In the genomic region with DNA sequence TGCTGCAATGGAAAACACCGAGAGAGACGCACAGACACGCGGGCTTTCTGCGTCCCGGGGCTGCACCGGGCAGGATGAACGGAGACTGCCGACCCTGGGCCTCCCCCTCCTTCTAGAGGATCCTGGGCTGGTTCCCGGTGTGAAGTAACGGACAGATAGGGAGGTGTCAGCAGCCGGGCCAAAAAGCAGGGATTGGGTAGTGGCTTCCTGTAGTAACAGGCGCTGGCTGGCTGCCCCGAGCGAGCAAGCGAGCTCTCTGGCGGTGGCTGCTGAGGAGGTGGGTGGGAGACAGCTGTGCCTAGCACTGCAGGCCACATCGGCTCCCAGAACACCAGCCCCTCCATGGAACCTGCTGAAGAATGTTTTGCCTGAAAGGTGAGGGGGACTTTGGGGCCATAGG, we compare ENCODE assay signal across 8 mouse cellular contexts.
DNase-seq lines count a peak whose midpoint lies in the region; ATAC-seq and TF ChIP-seq lines count a peak whose summit lies in the region.

No protein-coding gene starts in this region.

- no peak for TF ChIP-seq CTCF in E14TG2a.4 (conservative IDR thresholded peaks at IDR 0.05; ENCODE audit: low read length)

- H3K27ac ChIP-seq in hindbrain, embryonic 10.5 days, result peak overlapping the region; percentile 86
- peak overlapping the region; percentile 76 for H3K27ac ChIP-seq in lung, embryonic 16.5 days (ENCODE audit: low read length)

- H3K4me2 ChIP-seq in lung, embryonic 16.5 days (ENCODE audit: low read depth, low read length), result peak overlapping the region; percentile 60

- WGBS in hindbrain, embryonic 10.5 days, result 4% methylated on average over 18 of the region's 18 CpGs
- 10% methylated on average over 18 of the region's 18 CpGs for WGBS in lung, embryonic 16.5 days

- H3K4me3 ChIP-seq in E14TG2a.4 (replicated peaks; ENCODE audit: low read length), result peak overlapping the region; percentile 65
- peak overlapping the region; percentile 43 for H3K4me3 ChIP-seq in hindbrain, embryonic 10.5 days
- H3K4me3 ChIP-seq in lung, embryonic 16.5 days (ENCODE audit: low read length), result peak overlapping the region; percentile 42

- H3K9ac ChIP-seq in lung, embryonic 16.5 days (ENCODE audit: low read length), result peak overlapping the region; percentile 48

- ATAC-seq in lung, embryonic 16.5 days (ENCODE audit: low read depth), result peak; percentile 88

- peaks cover 9% of the 10 kb centered on the region for H3K9me3 ChIP-seq in E14TG2a.4 (ENCODE audit: low read length)
- peaks cover 18% of the 10 kb centered on the region for H3K9me3 ChIP-seq in hindbrain, embryonic 10.5 days
- no peaks in the 10 kb centered on the region for H3K9me3 ChIP-seq in lung, embryonic 16.5 days (ENCODE audit: control insufficient read depth, low read length)

- no peaks in the 10 kb centered on the region for H3K27me3 ChIP-seq in E14TG2a.4 (ENCODE audit: insufficient read depth, low read length)
- H3K27me3 ChIP-seq in hindbrain, embryonic 10.5 days (ENCODE audit: insufficient read depth, poor library complexity, severe bottlenecking), result no peaks in the 10 kb centered on the region
- no peaks in the 10 kb centered on the region for H3K27me3 ChIP-seq in lung, embryonic 16.5 days (ENCODE audit: control insufficient read depth, insufficient read depth, low read depth, low read length)

- H3K4me1 ChIP-seq in E14TG2a.4 (replicated peaks; ENCODE audit: low read depth, low read length), result peaks cover 51% of the 10 kb centered on the region
- H3K4me1 ChIP-seq in hindbrain, embryonic 10.5 days (replicated peaks), result peaks cover 47% of the 10 kb centered on the region
- H3K4me1 ChIP-seq in lung, embryonic 16.5 days (replicated peaks; ENCODE audit: control insufficient read depth, insufficient read depth, low read length), result peaks cover 10% of the 10 kb centered on the region

- peak; percentile 46 for DNase-seq in cerebellum, adult 9-11 months
- peak; percentile 32 to 52 for DNase-seq in frontal cortex, postnatal 10 days (ENCODE audit: low spot score in 2 of 2)
- DNase-seq in hindbrain, embryonic 10.5 days (ENCODE audit: low spot score), result peak; percentile 54
- DNase-seq in layer of hippocampus, postnatal 10 days (ENCODE audit: low spot score in 2 of 2), result peak; percentile 63 to 69
- peak; percentile 69 for DNase-seq in ovary, adult 18-20 months (ENCODE audit: low spot score)
- peak; percentile 45 for DNase-seq in urinary bladder, adult 2 months (ENCODE audit: low spot score)

- H3K36me3 ChIP-seq in E14TG2a.4 (ENCODE audit: insufficient read depth, low read length), result no peaks in the 10 kb centered on the region
- H3K36me3 ChIP-seq in hindbrain, embryonic 10.5 days, result peaks cover 39% of the 10 kb centered on the region
- H3K36me3 ChIP-seq in lung, embryonic 16.5 days (ENCODE audit: control insufficient read depth, insufficient read depth, low read length), result peaks cover 3% of the 10 kb centered on the region; the same call in 1 of the 2 replicates

Comparison
In these comparisons a context has a peak if more than half of its experiments do, and no peak if none do; other contexts are left out.
1. Peak in every context shown above with its lines: DNase-seq, ATAC-seq, H3K4me3 ChIP-seq and H3K27ac ChIP-seq.